In the genomic region with DNA sequence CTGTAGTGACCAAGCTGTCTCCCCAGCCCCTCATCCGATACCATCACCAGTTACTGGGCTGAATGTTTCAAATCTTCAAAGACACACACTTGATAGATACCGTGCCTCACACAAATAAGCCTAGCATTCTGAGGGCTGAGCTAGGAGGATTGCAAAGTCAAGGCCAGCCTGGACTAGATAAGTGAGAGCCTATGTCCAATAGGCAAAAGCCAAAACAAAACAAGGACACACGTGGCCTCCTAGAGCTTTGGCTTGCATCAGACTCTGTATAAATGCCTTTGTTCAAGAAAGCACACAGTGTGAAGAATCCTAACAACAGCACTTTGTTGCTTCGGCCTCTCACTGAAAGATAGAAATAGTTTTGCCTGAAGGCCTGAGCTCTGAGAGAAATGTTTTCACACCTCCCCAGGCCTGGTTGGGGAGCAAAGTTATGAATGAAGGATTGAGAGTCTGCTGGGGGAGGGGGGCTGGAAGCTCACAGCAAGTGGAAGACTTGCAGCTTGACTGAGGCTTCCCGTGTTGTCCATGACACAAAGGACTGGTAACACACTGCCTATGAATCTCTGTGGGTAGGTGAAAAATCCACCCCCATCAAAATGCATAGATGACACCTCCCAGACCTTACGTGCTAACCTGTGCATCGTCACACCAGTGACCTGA, we compare ENCODE assay signal across 17 mouse cellular contexts. TPM values are rescaled to one million over a fixed set of nuclear protein-coding genes. Genes with fewer than 3 reads are reported as not detected.
DNase-seq lines count a peak whose midpoint lies in the region; TF ChIP-seq lines count a peak whose summit lies in the region.
"Had no signal": no experiment of that assay in that cellular context is flagged by ENCODE, and none has a peak within 500 bp of the region (broad histone marks: within the 10 kb centered on the region; RNA-seq: fewer than 3 reads in every experiment).

No protein-coding gene starts in this region.

- TF ChIP-seq POLR2A in cortical plate, adult 2 months (IDR thresholded peaks at IDR 0.05; ENCODE audit: extremely low read depth, insufficient read depth, low read length), result no peak

- H3K4me3 ChIP-seq in cortical plate, adult 2 months (ENCODE audit: insufficient read depth, low read length), result no peak overlapping the region
- H3K4me3 ChIP-seq: embryonic facial prominence, embryonic 13.5 days; forebrain, embryonic 12.5 days; heart, embryonic 15.5 days; hindbrain, embryonic 13.5 days had no signal

- H3K4me1 ChIP-seq in cortical plate, adult 2 months (ENCODE audit: control insufficient read depth, insufficient read depth, low read length), result peaks cover 5% of the 10 kb centered on the region

- intact Hi-C loops in left cerebral cortex, postnatal 14 days (cut with DNase I), result no loop called here

- TF ChIP-seq CTCF in cortical plate, adult 2 months (IDR thresholded peaks at IDR 0.05; ENCODE audit: extremely low read depth, insufficient read depth, low read length), result no peak

- peak; percentile 67 for DNase-seq in adrenal gland, postnatal 14 days
- DNase-seq in adrenal gland, postnatal 4 days (ENCODE audit: low spot score in 2 of 2), result no peak
- DNase-seq in layer of hippocampus, adult 9-11 months, result peak; percentile 35
- DNase-seq in layer of hippocampus, postnatal 36 days, result no peak
- DNase-seq in testis, postnatal 10 days (ENCODE audit: low spot score), result peak; percentile 54
- DNase-seq in left cerebral cortex, postnatal 14 days (ENCODE audit: low spot score in 2 of 2), result no peak
- DNase-seq: cerebellum, adult 18-20 months; cerebellum, postnatal 14 days; gastrocnemius, postnatal 10 days; heart, adult 18-20 months; heart, postnatal 14 days had no signal

- peak overlapping the region; percentile 62 for H3K27ac ChIP-seq in cortical plate, adult 2 months (ENCODE audit: insufficient read depth, low read length)
- H3K27ac ChIP-seq: embryonic facial prominence, embryonic 13.5 days; forebrain, embryonic 12.5 days; heart, embryonic 15.5 days; hindbrain, embryonic 13.5 days; hindbrain, postnatal 0 days had no signal

RNA-seq across cellular contexts. Expression of gene Rnf144a, which starts 1.7 kb away (rescaled TPM):
- 24.1 and 33.5 TPM in 2 replicates for total RNA-seq in adrenal gland, postnatal 14 days (2021)
- 10 to 100 TPM; 62.6 to 78.4 TPM for total RNA-seq in adrenal gland, postnatal 4 days (2021)
- total RNA-seq in layer of hippocampus, postnatal 36 days (2021), result 10 to 100 TPM; 22.6 to 23.8 TPM
- polyA plus RNA-seq in cortical plate, adult 2 months (2012; rRNA removed), result 17.5 and 17.7 TPM in 2 replicates
- total RNA-seq in left cerebral cortex, postnatal 14 days (2021), result 10 to 100 TPM; 38.7 to 39.8 TPM

RNA-seq across cellular contexts. Expression of gene Rsad2, which starts 39.5 kb away (rescaled TPM):
- 26.6 and 27.1 TPM in 2 replicates for total RNA-seq in adrenal gland, postnatal 14 days (2021)
- total RNA-seq in adrenal gland, postnatal 4 days (2021), result 10 to 100 TPM; 16.1 to 19.5 TPM
- total RNA-seq in layer of hippocampus, postnatal 36 days (2021), result under 1 TPM; 0.30 to 0.57 TPM
- polyA plus RNA-seq in cortical plate, adult 2 months (2012; rRNA removed), result 0.81 and 0.94 TPM in 2 replicates
- total RNA-seq in left cerebral cortex, postnatal 14 days (2021), result under 1 TPM; 0.44 to 0.51 TPM

RNA-seq across cellular contexts. Expression of gene Cmpk2, which starts 52.2 kb away (rescaled TPM):
- 17.1 and 18.2 TPM in 2 replicates for total RNA-seq in adrenal gland, postnatal 14 days (2021)
- 10 to 100 TPM; 39.7 to 40.4 TPM for total RNA-seq in adrenal gland, postnatal 4 days (2021)
- total RNA-seq in layer of hippocampus, postnatal 36 days (2021), result 10 to 100 TPM; 15.1 to 16.2 TPM
- 15.8 and 16.7 TPM in 2 replicates for polyA plus RNA-seq in cortical plate, adult 2 months (2012; rRNA removed)
- total RNA-seq in left cerebral cortex, postnatal 14 days (2021), result 10 to 100 TPM; 23.2 to 24.1 TPM

Comparison
In these comparisons a context has a peak if more than half of its experiments do, and no peak if none do; other contexts are left out.
1. DNase-seq: peak in adrenal gland, postnatal 14 days (single experiment), layer of hippocampus, adult 9-11 months (single experiment) and testis, postnatal 10 days (single experiment); none in adrenal gland, postnatal 4 days (0 of 2), layer of hippocampus, postnatal 36 days (0 of 2) and left cerebral cortex, postnatal 14 days (0 of 2).
2. RNA of gene Rsad2, which starts 39.5 kb away (total RNA-seq): 26.6 to 27.1 TPM in adrenal gland, postnatal 14 days and 16.1 to 19.5 TPM in adrenal gland, postnatal 4 days; 0.30 to 0.57 TPM in layer of hippocampus, postnatal 36 days and 0.44 to 0.51 TPM in left cerebral cortex, postnatal 14 days; every median in the first group is over 10 times any median in the second.